8 mouse cellular contexts compared by ENCODE assay signal in the genomic region with DNA sequence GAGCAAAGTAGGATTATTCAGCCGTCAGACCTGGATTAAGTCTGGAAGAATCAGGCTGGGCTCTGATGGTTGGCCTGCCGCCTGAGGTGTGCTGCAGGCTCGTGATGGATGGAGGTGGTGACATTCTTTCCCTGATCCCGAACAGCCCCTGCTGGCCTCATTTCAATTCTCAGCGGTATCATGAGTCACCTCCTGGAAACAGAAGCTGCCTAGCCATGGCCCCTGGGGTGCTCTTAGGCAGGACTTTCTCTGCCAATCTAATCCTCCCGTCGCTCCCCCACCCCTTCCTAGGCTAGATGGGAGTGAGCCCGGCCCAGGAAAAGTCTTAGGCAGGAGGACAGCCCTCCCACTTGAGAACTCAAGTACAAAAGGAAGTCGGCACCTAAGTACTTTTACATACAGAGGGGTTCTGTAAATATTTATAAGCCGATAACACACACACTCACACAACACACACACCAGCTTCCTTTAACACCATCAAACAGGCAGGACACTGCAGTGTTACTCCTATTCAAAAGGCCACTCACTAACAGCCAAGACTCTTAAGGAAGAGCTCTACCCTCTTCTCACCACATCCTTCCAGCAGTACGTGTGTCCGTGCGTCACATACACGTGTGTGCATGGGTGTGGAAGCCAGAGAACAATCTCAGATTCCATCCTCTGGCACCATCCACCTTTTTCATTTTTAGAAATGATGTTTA.
A peak's percentile ranks its signal among the peaks of the same experiment; 100 is the strongest.
DNase-seq lines count a peak whose midpoint lies in the region; ATAC-seq and TF ChIP-seq lines count a peak whose summit lies in the region.

No protein-coding gene starts in this region.

- H3K27ac ChIP-seq in forebrain, embryonic 14.5 days (ENCODE audit: low read depth, low read length): peak overlapping the region; percentile 5; the same call in 1 of the 2 replicates
- no peak overlapping the region for H3K27ac ChIP-seq in forebrain, embryonic 15.5 days (replicated peaks)
- peak overlapping the region; percentile 41; the same call in 1 of the 2 replicates for H3K27ac ChIP-seq in heart, embryonic 11.5 days (ENCODE audit: low read depth, low read length)
- no peak overlapping the region for H3K27ac ChIP-seq in kidney, postnatal 0 days
- peak overlapping the region; percentile 40; the same call in 1 of the 2 replicates for H3K27ac ChIP-seq in neural tube, embryonic 13.5 days (replicated peaks)

- no peaks in the 10 kb centered on the region for H3K27me3 ChIP-seq in forebrain, embryonic 14.5 days (replicated peaks; ENCODE audit: control insufficient read depth, insufficient read depth, low read length)
- no peaks in the 10 kb centered on the region for H3K27me3 ChIP-seq in forebrain, embryonic 15.5 days
- 0 out of 2 replicates have a peak, but pooled peaks cover 2% of the 10 kb centered on the region for H3K27me3 ChIP-seq in heart, embryonic 11.5 days (ENCODE audit: control insufficient read depth, insufficient read depth, low read length)
- no peaks in the 10 kb centered on the region for H3K27me3 ChIP-seq in kidney, postnatal 0 days (ENCODE audit: insufficient read depth, low read length)
- H3K27me3 ChIP-seq in neural tube, embryonic 13.5 days: no peaks in the 10 kb centered on the region

- DNase-seq in forebrain, embryonic 14.5 days (ENCODE audit: low spot score): no peak
- DNase-seq in cerebellum, adult 9-11 months: peak; percentile 88
- DNase-seq in kidney, postnatal 0 days (ENCODE audit: low spot score): peak; percentile 60
- DNase-seq in layer of hippocampus, postnatal 10 days (ENCODE audit: low spot score in 2 of 2): no peak

- TF ChIP-seq CTCF in kidney, postnatal 0 days (IDR thresholded peaks at IDR 0.05; ENCODE audit: low read depth): no peak

- H3K4me3 ChIP-seq in forebrain, embryonic 14.5 days (ENCODE audit: low read depth, low read length): no peak overlapping the region
- no peak overlapping the region for H3K4me3 ChIP-seq in forebrain, embryonic 15.5 days
- no peak overlapping the region for H3K4me3 ChIP-seq in heart, embryonic 11.5 days (ENCODE audit: low read depth, low read length)
- no peak overlapping the region for H3K4me3 ChIP-seq in kidney, postnatal 0 days (replicated peaks; ENCODE audit: low read depth, low read length)
- H3K4me3 ChIP-seq in neural tube, embryonic 13.5 days: no peak overlapping the region

- ATAC-seq in forebrain, embryonic 14.5 days: peak; percentile 49
- no peak for ATAC-seq in forebrain, embryonic 15.5 days (replicated peaks)
- peak; percentile 68 for ATAC-seq in heart, embryonic 11.5 days (replicated peaks; ENCODE audit: insufficient number of reproducible peaks, low FRiP score, low TSS enrichment)
- peak; percentile 63; the same call in 1 of the 2 replicates for ATAC-seq in kidney, postnatal 0 days (replicated peaks; ENCODE audit: low FRiP score, low read depth)
- ATAC-seq in neural tube, embryonic 13.5 days (ENCODE audit: low read depth): peak; percentile 44
- no peak for ATAC-seq in frontal cortex, adult (ENCODE audit: low TSS enrichment)

- no peak overlapping the region for H3K4me2 ChIP-seq in forebrain, embryonic 14.5 days (ENCODE audit: low read length)
- no peak overlapping the region for H3K4me2 ChIP-seq in forebrain, embryonic 15.5 days (replicated peaks)
- peak overlapping the region; percentile 52 for H3K4me2 ChIP-seq in heart, embryonic 11.5 days
- no peak overlapping the region for H3K4me2 ChIP-seq in kidney, postnatal 0 days (ENCODE audit: low read length)
- peak overlapping the region; percentile 17; the same call in 1 of the 2 replicates for H3K4me2 ChIP-seq in neural tube, embryonic 13.5 days

- 24% methylated on average over 14 of the region's 14 CpGs for WGBS in forebrain, embryonic 14.5 days
- 23% methylated on average over 14 of the region's 14 CpGs for WGBS in forebrain, embryonic 15.5 days
- 11% methylated on average over 14 of the region's 14 CpGs for WGBS in heart, embryonic 11.5 days (ENCODE audit: insufficient replicate concordance)
- 28% methylated on average over 14 of the region's 14 CpGs for WGBS in kidney, postnatal 0 days
- 30% methylated on average over 14 of the region's 14 CpGs for WGBS in neural tube, embryonic 13.5 days

- H3K9ac ChIP-seq in forebrain, embryonic 14.5 days (ENCODE audit: low read length): no peak overlapping the region
- H3K9ac ChIP-seq in forebrain, embryonic 15.5 days (replicated peaks): no peak overlapping the region
- H3K9ac ChIP-seq in heart, embryonic 11.5 days (ENCODE audit: low read depth, low read length): no peak overlapping the region
- H3K9ac ChIP-seq in kidney, postnatal 0 days (ENCODE audit: low read depth, low read length): no peak overlapping the region
- H3K9ac ChIP-seq in neural tube, embryonic 13.5 days: no peak overlapping the region

- no peaks in the 10 kb centered on the region for H3K9me3 ChIP-seq in forebrain, embryonic 14.5 days (replicated peaks; ENCODE audit: control insufficient read depth, low read length)
- no peaks in the 10 kb centered on the region for H3K9me3 ChIP-seq in forebrain, embryonic 15.5 days
- H3K9me3 ChIP-seq in heart, embryonic 11.5 days (replicated peaks; ENCODE audit: control insufficient read depth, low read length): 0 out of 2 replicates have a peak, but pooled peaks cover 2% of the 10 kb centered on the region
- H3K9me3 ChIP-seq in kidney, postnatal 0 days (replicated peaks; ENCODE audit: low read length): no peaks in the 10 kb centered on the region
- no peaks in the 10 kb centered on the region for H3K9me3 ChIP-seq in neural tube, embryonic 13.5 days

- H3K4me1 ChIP-seq in forebrain, embryonic 14.5 days (ENCODE audit: control insufficient read depth, insufficient read depth, low read length): peaks cover 12% of the 10 kb centered on the region
- H3K4me1 ChIP-seq in forebrain, embryonic 15.5 days: peaks cover 62% of the 10 kb centered on the region
- H3K4me1 ChIP-seq in heart, embryonic 11.5 days (ENCODE audit: control insufficient read depth, insufficient read depth, low read length): peaks cover 40% of the 10 kb centered on the region
- no peaks in the 10 kb centered on the region for H3K4me1 ChIP-seq in kidney, postnatal 0 days (replicated peaks; ENCODE audit: insufficient read depth, low read length)
- peaks cover 92% of the 10 kb centered on the region for H3K4me1 ChIP-seq in neural tube, embryonic 13.5 days (replicated peaks)

- H3K36me3 ChIP-seq in forebrain, embryonic 14.5 days (ENCODE audit: control insufficient read depth, insufficient read depth, low read length): peaks cover 7% of the 10 kb centered on the region; the same call in 1 of the 2 replicates
- H3K36me3 ChIP-seq in forebrain, embryonic 15.5 days: no peaks in the 10 kb centered on the region
- no peaks in the 10 kb centered on the region for H3K36me3 ChIP-seq in heart, embryonic 11.5 days (ENCODE audit: control insufficient read depth, insufficient read depth, low read length)
- H3K36me3 ChIP-seq in kidney, postnatal 0 days (ENCODE audit: insufficient read depth, low read length): no peaks in the 10 kb centered on the region
- H3K36me3 ChIP-seq in neural tube, embryonic 13.5 days: 0 out of 2 replicates have a peak, but pooled peaks cover 10% of the 10 kb centered on the region

Comparison
In these comparisons a context has a peak if more than half of its experiments do, and no peak if none do; other contexts are left out.
1. ATAC-seq: peak in forebrain, embryonic 14.5 days (single experiment), heart, embryonic 11.5 days (single experiment), kidney, postnatal 0 days (single experiment) and neural tube, embryonic 13.5 days (single experiment); none in forebrain, embryonic 15.5 days (single experiment) and frontal cortex, adult (single experiment).
2. H3K27ac ChIP-seq: peak in forebrain, embryonic 14.5 days (single experiment), heart, embryonic 11.5 days (single experiment) and neural tube, embryonic 13.5 days (single experiment); none in forebrain, embryonic 15.5 days (single experiment) and kidney, postnatal 0 days (single experiment).
3. DNase-seq: peak in cerebellum, adult 9-11 months (single experiment) and kidney, postnatal 0 days (single experiment); none in forebrain, embryonic 14.5 days (single experiment) and layer of hippocampus, postnatal 10 days (0 of 2).
4. H3K4me2 ChIP-seq: peak in heart, embryonic 11.5 days (single experiment) and neural tube, embryonic 13.5 days (single experiment); none in forebrain, embryonic 14.5 days (single experiment), forebrain, embryonic 15.5 days (single experiment) and kidney, postnatal 0 days (single experiment).